Mouse (Mus musculus) CD4-positive helper T cell, adult 2 months (primary cell): ENCODE results near the gene Adcy1.

Source experiments
- DNase-seq: peaks from one replicate; pipeline ENCODE4 v3.0.0-alpha.2; 2012; ENCODE audit warnings: low read depth, missing footprints, low spot score

Adcy1 gene

DNA sequence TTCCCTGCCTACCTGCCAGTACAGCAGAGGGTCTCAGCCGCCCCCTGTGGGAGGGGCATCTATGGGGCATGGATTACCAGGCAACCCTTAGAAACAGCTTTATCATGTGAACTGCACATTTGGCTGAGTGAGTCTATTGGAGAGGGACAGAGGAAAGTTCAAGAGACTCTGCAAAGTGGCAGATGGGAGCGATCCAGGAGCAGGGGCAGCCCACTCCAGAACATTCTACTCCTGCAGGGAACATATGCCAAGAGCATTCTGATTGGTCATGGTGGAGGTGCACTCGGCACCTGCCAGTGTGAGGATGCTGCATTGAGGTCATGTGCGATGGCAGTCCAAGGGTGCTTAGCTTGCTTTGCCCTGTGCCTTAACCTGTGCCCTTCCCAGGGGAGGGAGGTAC is 6.5 kb downstream of the Adcy1 start:
- DNase-seq = no peak

GRCm38 (mm10) chr11:7071617-7072016 is 8.3 kb downstream of the Adcy1 start:
- no peak for DNase-seq

DNA sequence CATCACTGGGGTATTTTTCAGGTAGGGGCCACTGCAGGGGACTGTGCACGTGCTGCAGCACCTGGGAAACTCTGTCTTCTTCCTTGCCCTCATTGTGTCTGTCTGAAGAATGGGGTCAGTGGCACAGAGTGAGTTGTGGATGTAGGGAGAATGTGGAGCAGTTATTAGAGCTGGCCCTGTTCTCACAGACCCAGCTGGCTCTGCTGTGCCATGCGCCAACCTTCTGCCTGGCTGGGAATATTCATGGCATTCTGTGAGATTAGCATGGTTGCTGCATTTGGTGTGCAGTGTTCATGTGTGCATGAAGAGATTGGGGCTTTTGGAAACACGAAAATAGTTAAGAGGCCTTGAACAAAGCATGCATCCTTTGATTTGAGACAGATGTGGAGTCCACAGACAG is 10.3 kb downstream of the Adcy1 start:
- no peak for DNase-seq

- DNase-seq = no peak
Observed at GRCm38 (mm10) chr11:7076510-7076909, 13.2 kb downstream of the Adcy1 start.

DNA sequence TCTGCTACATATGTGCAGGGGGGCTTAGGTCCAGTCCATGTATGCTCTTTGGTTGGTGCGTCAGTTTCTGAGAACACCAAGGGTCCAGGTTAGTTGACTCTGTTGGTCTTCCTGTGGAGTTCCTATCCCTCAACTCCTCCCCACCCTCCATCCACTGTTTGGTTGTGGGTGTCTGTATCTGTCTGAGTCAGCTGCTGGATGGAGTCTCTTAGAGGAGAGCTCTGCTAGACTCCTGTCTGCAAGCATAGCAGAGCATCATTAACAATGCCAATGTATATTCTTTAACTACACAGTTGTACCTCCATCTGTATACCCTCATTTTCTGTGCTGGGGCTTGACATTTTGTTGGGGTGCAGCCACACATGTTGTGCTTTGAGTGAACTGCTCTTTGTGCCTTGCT is 18.6 kb downstream of the Adcy1 start:
- no peak for DNase-seq

GRCm38 (mm10) chr11:7083911-7084310 is 20.6 kb downstream of the Adcy1 start:
- DNase-seq = no peak

- no peak for DNase-seq
Observed at GRCm38 (mm10) chr11:7085184-7085583, 21.9 kb downstream of the Adcy1 start.

- no peak for DNase-seq
Observed at GRCm38 (mm10) chr11:7091120-7091519, 27.8 kb downstream of the Adcy1 start.

GRCm38 (mm10) chr11:7094844-7095243 is 31.6 kb downstream of the Adcy1 start:
- no peak for DNase-seq

- DNase-seq = no peak
Observed at GRCm38 (mm10) chr11:7101674-7102073, 38.4 kb downstream of the Adcy1 start.

GRCm38 (mm10) chr11:7102256-7103194 is 39.2 kb downstream of the Adcy1 start:
- DNase-seq = no peak

GRCm38 (mm10) chr11:7105337-7105736 is 42.0 kb downstream of the Adcy1 start:
- no peak for DNase-seq

GRCm38 (mm10) chr11:7109131-7109530 is 45.8 kb downstream of the Adcy1 start:
- DNase-seq = no peak

- DNase-seq = no peak
Observed at GRCm38 (mm10) chr11:7113046-7113445, 49.8 kb downstream of the Adcy1 start.

GRCm38 (mm10) chr11:7113687-7114086 is 50.4 kb downstream of the Adcy1 start:
- DNase-seq = no peak

GRCm38 (mm10) chr11:7114312-7114711 is 51.0 kb downstream of the Adcy1 start:
- DNase-seq = no peak

DNA sequence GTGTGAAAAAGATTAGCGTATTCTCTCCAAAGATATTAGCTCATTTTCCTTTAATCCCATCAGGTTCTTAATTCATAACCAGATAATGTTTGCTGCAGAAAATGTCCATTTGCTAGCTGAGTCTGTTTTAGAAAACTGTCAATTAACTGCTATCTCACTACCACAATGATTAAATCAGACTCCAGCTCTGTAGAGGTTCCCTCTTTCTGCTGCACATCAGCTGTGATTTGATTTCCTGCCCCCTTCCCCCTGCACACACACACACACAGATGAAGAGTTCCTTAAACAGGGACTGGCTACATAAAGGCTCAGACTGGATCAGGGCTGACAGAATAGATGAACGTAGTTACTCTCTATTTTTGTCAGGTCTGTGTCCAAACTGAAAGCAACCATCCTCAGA is 53.4 kb downstream of the Adcy1 start:
- no peak for DNase-seq

DNA sequence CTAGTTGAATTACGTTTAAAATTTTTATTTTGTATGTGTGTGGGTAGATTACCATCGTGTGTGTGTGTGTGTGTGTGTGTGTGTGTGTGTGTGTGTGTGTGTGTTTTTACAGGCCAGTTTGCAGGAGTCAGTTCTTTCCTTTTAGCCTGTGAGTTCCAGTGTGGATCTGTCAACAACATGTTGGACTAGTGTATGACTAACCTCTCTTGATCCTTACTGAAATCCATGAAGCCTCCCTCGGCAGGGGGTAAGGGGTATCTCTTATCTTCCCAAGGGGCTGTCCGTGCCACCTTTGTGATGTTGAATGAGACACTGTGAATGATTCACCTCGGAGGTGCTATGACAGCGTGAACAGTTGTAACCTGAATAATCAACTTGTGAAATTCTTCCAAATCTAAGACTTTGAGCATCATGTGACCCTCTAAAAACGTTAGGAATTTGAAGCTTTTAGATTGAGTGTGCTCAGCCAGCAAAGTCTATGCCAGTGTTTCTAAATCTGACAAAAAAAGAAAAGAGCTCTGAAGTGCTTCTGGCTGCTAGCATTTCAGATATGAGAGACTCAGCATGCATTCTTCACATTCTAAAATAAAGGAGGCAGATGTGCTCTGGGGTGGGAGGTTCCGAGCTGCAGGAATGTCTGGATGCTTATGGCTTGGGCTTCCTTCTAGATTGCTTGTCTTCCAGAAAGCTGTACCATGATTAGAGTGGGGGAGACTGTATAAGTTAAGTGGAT is 66.2 kb downstream of the Adcy1 start:
- DNase-seq = no peak

- DNase-seq = no peak
Observed at GRCm38 (mm10) chr11:7132736-7133387, 69.6 kb downstream of the Adcy1 start.

DNA sequence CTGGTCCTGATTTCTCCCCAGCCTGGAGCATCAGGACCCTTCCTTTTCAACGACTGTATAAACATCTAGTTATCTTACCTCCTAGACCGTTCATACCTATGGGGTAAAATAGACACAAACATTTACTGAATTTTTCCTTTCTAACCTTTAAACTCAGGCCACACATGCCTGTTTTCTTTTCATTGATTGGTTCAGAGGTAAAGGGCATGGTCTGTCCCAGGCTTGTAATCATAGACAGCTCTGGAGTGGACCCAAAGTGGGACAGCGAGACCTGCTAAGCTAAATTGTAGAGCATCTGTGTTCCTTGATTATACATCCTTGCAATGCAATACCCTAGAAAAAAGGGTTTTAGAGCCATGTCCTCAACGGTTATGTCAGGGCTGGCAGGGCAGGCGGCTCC is 70.4 kb downstream of the Adcy1 start:
- no peak for DNase-seq

DNA sequence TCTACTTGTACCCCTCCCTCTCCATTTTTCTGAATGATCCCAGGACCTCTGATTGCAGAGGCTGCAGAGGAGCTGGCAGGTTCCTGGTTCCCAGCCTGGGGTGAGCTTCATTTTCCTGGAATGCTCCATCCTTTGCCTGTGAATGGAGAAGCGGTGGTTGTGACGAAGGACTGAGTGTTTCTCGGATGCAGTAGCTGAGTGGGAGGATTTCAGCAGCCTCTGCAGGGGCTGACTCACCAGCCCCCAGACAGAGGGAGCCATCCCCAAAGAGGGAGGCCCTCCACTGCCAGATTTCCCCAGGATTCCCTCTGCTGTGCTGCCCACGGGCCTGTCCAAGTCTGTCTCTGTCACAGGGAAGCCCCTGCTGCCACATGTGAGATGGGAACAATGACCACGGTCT is 71.0 kb downstream of the Adcy1 start:
- no peak for DNase-seq

GRCm38 (mm10) chr11:7135301-7135700 is 72.0 kb downstream of the Adcy1 start:
- no peak for DNase-seq
